Mouse (Mus musculus): Measurements from ENCODE around the gene Ccdc194. TPM values are rescaled to one million over a fixed set of nuclear protein-coding genes. Genes with fewer than 3 reads are reported as not detected.

Ccdc194 gene
- polyA plus RNA-seq, 1 experiment, result 0.11 TPM

- Histone ChIP-seq H3K36me3 (ENCODE audit: control insufficient read depth, insufficient read depth, low read length) (no peaks in the 10 kb centered on the region), H3K27ac (ENCODE audit: control insufficient read depth, insufficient read depth, low read length) (no peak overlapping the region), H3K27me3 (ENCODE audit: control insufficient read depth, insufficient read depth, low read length) (no peaks in the 10 kb centered on the region), H3K4me1 (replicated peaks; ENCODE audit: control insufficient read depth, insufficient read depth, low read length) (peaks cover 51% of the 10 kb centered on the region), H3K4me3 (ENCODE audit: control insufficient read depth, insufficient read depth, low read length) (no peak overlapping the region)
- TF ChIP-seq CTCF (IDR thresholded peaks at IDR 0.05; ENCODE audit: borderline replicate concordance, control insufficient read depth, extremely low read depth, insufficient read depth, low read length, poor library complexity) (no peak), POLR2A (IDR thresholded peaks at IDR 0.05; ENCODE audit: control insufficient read depth, extremely low read depth, insufficient read depth, low read length, poor library complexity) (no peak)
- no peak for DNase-seq
- 98% methylated on average over 2 of the region's 2 CpGs for WGBS
Measured at GRCm38 (mm10) chr8:71554644-71555043, 29.1 kb upstream of the Ccdc194 start.

- no peaks in the 10 kb centered on the region for H3K36me3 ChIP-seq (ENCODE audit: control insufficient read depth, insufficient read depth, low read length)
- H3K27ac ChIP-seq (ENCODE audit: control insufficient read depth, insufficient read depth, low read length), result no peak overlapping the region
- WGBS, result 76% methylated on average over 6 of the region's 6 CpGs
- no peak for DNase-seq
- H3K4me3 ChIP-seq (ENCODE audit: control insufficient read depth, insufficient read depth, low read length), result no peak overlapping the region
- peaks cover 45% of the 10 kb centered on the region for H3K4me1 ChIP-seq (replicated peaks; ENCODE audit: control insufficient read depth, insufficient read depth, low read length)
- TF ChIP-seq CTCF (IDR thresholded peaks at IDR 0.05; ENCODE audit: borderline replicate concordance, control insufficient read depth, extremely low read depth, insufficient read depth, low read length, poor library complexity) (no peak), POLR2A (IDR thresholded peaks at IDR 0.05; ENCODE audit: control insufficient read depth, extremely low read depth, insufficient read depth, low read length, poor library complexity) (no peak)
- H3K27me3 ChIP-seq (ENCODE audit: control insufficient read depth, insufficient read depth, low read length), result no peaks in the 10 kb centered on the region
Measured at GRCm38 (mm10) chr8:71554001-71554400, 28.5 kb upstream of the Ccdc194 start.

DNA sequence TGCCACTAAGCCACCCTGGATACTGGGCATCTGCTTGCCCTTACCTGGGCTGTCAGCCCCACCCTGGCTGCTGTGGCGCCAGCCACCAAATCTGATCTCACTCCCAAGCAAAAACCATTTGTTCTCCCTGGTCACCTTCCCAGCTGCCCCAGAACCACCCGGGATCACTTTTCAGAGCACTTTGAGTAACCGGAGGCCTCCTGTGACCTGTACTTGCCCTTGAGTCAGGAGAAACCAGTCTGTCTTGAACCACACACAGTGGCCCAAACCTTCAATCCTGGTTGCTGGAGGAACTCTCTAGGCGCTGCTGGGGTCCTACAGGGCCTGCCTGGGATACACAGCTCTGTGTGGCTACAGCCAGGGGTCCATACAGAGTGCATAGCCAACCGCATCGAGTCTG lies 27.3 kb upstream of the Ccdc194 start:
- TF ChIP-seq POLR2A (IDR thresholded peaks at IDR 0.05; ENCODE audit: control insufficient read depth, extremely low read depth, insufficient read depth, low read length, poor library complexity) (no peak), CTCF (IDR thresholded peaks at IDR 0.05; ENCODE audit: borderline replicate concordance, control insufficient read depth, extremely low read depth, insufficient read depth, low read length, poor library complexity) (no peak)
- no peaks in the 10 kb centered on the region for H3K36me3 ChIP-seq (ENCODE audit: control insufficient read depth, insufficient read depth, low read length)

GRCm38 (mm10) chr8:71550754-71551153 lies 25.2 kb upstream of the Ccdc194 start:
- no peaks in the 10 kb centered on the region for H3K27me3 ChIP-seq (ENCODE audit: control insufficient read depth, insufficient read depth, low read length)
- H3K4me3 ChIP-seq (ENCODE audit: control insufficient read depth, insufficient read depth, low read length), result no peak overlapping the region
- no peak for TF ChIP-seq CTCF (IDR thresholded peaks at IDR 0.05; ENCODE audit: borderline replicate concordance, control insufficient read depth, extremely low read depth, insufficient read depth, low read length, poor library complexity)
- no peak for TF ChIP-seq POLR2A (IDR thresholded peaks at IDR 0.05; ENCODE audit: control insufficient read depth, extremely low read depth, insufficient read depth, low read length, poor library complexity)
- DNase-seq, result peak; percentile 50
- no peaks in the 10 kb centered on the region for H3K36me3 ChIP-seq (ENCODE audit: control insufficient read depth, insufficient read depth, low read length)
- 71% methylated on average over 7 of the region's 7 CpGs for WGBS
- H3K27ac ChIP-seq (ENCODE audit: control insufficient read depth, insufficient read depth, low read length), result peak overlapping the region; percentile 3; the same call in 1 of the 2 replicates
- H3K4me1 ChIP-seq (replicated peaks; ENCODE audit: control insufficient read depth, insufficient read depth, low read length), result peaks cover 43% of the 10 kb centered on the region

More for the DNA sequence above, 27.3 kb upstream of the Ccdc194 start:
- no peak for DNase-seq
- Histone ChIP-seq H3K4me1 (replicated peaks; ENCODE audit: control insufficient read depth, insufficient read depth, low read length) (peaks cover 43% of the 10 kb centered on the region), H3K27ac (ENCODE audit: control insufficient read depth, insufficient read depth, low read length) (no peak overlapping the region), H3K4me3 (ENCODE audit: control insufficient read depth, insufficient read depth, low read length) (no peak overlapping the region), H3K27me3 (ENCODE audit: control insufficient read depth, insufficient read depth, low read length) (no peaks in the 10 kb centered on the region)
- 95% methylated on average over 6 of the region's 6 CpGs for whole genome bisulfite sequencing

GRCm38 (mm10) chr8:71547590-71547989 lies 22.1 kb upstream of the Ccdc194 start:
- H3K36me3 ChIP-seq (ENCODE audit: control insufficient read depth, insufficient read depth, low read length), result no peaks in the 10 kb centered on the region
- no peaks in the 10 kb centered on the region for H3K27me3 ChIP-seq (ENCODE audit: control insufficient read depth, insufficient read depth, low read length)
- H3K27ac ChIP-seq (ENCODE audit: control insufficient read depth, insufficient read depth, low read length), result peak overlapping the region; percentile 39; the same call in 1 of the 2 replicates
- H3K4me1 ChIP-seq (replicated peaks; ENCODE audit: control insufficient read depth, insufficient read depth, low read length), result peaks cover 40% of the 10 kb centered on the region
- TF ChIP-seq POLR2A (IDR thresholded peaks at IDR 0.05; ENCODE audit: control insufficient read depth, extremely low read depth, insufficient read depth, low read length, poor library complexity) (no peak), CTCF (IDR thresholded peaks at IDR 0.05; ENCODE audit: borderline replicate concordance, control insufficient read depth, extremely low read depth, insufficient read depth, low read length, poor library complexity) (no peak)
- H3K4me3 ChIP-seq (ENCODE audit: control insufficient read depth, insufficient read depth, low read length), result no peak overlapping the region
- WGBS, result 33% methylated on average over 7 of the region's 7 CpGs
- DNase-seq, result peak; percentile 71

- Histone ChIP-seq H3K27me3 (ENCODE audit: control insufficient read depth, insufficient read depth, low read length) (no peaks in the 10 kb centered on the region), H3K4me1 (replicated peaks; ENCODE audit: control insufficient read depth, insufficient read depth, low read length) (peaks cover 31% of the 10 kb centered on the region), H3K36me3 (ENCODE audit: control insufficient read depth, insufficient read depth, low read length) (no peaks in the 10 kb centered on the region), H3K27ac (ENCODE audit: control insufficient read depth, insufficient read depth, low read length) (no peak overlapping the region), H3K4me3 (ENCODE audit: control insufficient read depth, insufficient read depth, low read length) (no peak overlapping the region)
- DNase-seq, result no peak
- 94% methylated on average over 11 of the region's 11 CpGs for WGBS
- TF ChIP-seq POLR2A (IDR thresholded peaks at IDR 0.05; ENCODE audit: control insufficient read depth, extremely low read depth, insufficient read depth, low read length, poor library complexity) (no peak), CTCF (IDR thresholded peaks at IDR 0.05; ENCODE audit: borderline replicate concordance, control insufficient read depth, extremely low read depth, insufficient read depth, low read length, poor library complexity) (no peak)
Measured at GRCm38 (mm10) chr8:71545053-71545452, 19.5 kb upstream of the Ccdc194 start.

DNA sequence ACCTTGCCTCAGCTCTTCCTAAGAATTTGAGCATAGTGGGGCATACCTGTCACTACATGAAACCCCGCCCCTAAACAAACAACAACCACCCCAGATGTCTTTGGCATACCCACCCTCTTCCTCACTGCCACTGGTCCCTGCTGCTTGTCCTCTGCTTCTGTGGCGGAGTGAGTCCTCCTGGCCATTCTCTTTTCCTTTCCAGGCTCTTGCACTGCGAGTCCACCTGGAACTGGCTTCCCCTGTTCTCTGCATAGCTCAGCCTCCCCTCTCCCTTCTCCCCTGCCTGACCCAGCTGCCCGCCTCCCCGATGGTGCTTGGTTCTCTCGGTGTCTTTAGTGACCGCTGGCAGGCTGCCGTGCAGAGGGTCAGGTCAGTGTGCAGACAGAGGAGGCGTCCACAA lies 18.2 kb upstream of the Ccdc194 start:
- no peak overlapping the region for H3K27ac ChIP-seq (ENCODE audit: control insufficient read depth, insufficient read depth, low read length)
- WGBS, result 95% methylated on average over 9 of the region's 9 CpGs
- DNase-seq, result no peak
- peaks cover 29% of the 10 kb centered on the region for H3K4me1 ChIP-seq (replicated peaks; ENCODE audit: control insufficient read depth, insufficient read depth, low read length)
- no peaks in the 10 kb centered on the region for H3K27me3 ChIP-seq (ENCODE audit: control insufficient read depth, insufficient read depth, low read length)
- no peak overlapping the region for H3K4me3 ChIP-seq (ENCODE audit: control insufficient read depth, insufficient read depth, low read length)
- H3K36me3 ChIP-seq (ENCODE audit: control insufficient read depth, insufficient read depth, low read length), result no peaks in the 10 kb centered on the region
- no peak for TF ChIP-seq POLR2A (IDR thresholded peaks at IDR 0.05; ENCODE audit: control insufficient read depth, extremely low read depth, insufficient read depth, low read length, poor library complexity)
- no peak for TF ChIP-seq CTCF (IDR thresholded peaks at IDR 0.05; ENCODE audit: borderline replicate concordance, control insufficient read depth, extremely low read depth, insufficient read depth, low read length, poor library complexity)

All from thymus, adult 2 months (tissue).